Mouse (Mus musculus) heart, postnatal 0 days (tissue): Measurements from ENCODE around the gene Hddc2.

Source experiments
- CTCF ChIP-seq: IDR thresholded peaks from 2 replicates; pipeline ENCODE4 v1.5.1; 2016; ENCODE audit warnings: antibody characterized with exemption, control low read depth, low read depth
- EP300 ChIP-seq: IDR thresholded peaks from 2 replicates; pipeline ENCODE4 v1.6.1; 2016; ENCODE audit warnings: antibody characterized with exemption, low read depth

- TF ChIP-seq CTCF (no peak), EP300 (no peak)
Observed at GRCm38 (mm10) chr10:31296458-31296857, 16.7 kb upstream of the Hddc2 start.
